Mouse (Mus musculus) lung, adult 2 months (tissue): Measurements from ENCODE around the gene Dapp1.

Experiments used
- CTCF ChIP-seq: fragments of 200-500 bp; IDR thresholded peaks from 2 replicates; pipeline ENCODE4 v1.5.1; 2011; ENCODE audit warnings: mild to moderate bottlenecking, low read length, control low read depth; ENCODE audit not compliant: insufficient read depth
- POLR2A ChIP-seq: fragments of 200-500 bp; IDR thresholded peaks from 2 replicates; pipeline ENCODE4 v1.6.1; 2011; ENCODE audit warnings: low read depth, mild to moderate bottlenecking, control low read depth, low read length, borderline replicate concordance; ENCODE audit errors: extremely low read depth

- TF ChIP-seq CTCF = no peak
- TF ChIP-seq POLR2A = no peak
Observed at GRCm38 (mm10) chr3:137933986-137934385, 47.4 kb downstream of the Dapp1 start.
